Mouse (Mus musculus) small intestine, adult 10 weeks (tissue): Measurements from ENCODE around the gene Vps33a. TPM values are rescaled to one million over a fixed set of nuclear protein-coding genes. Genes with fewer than 3 reads are reported as not detected.

ENCODE experiments used
- polyA plus RNA-seq: library from polyadenylated mRNA; stranded (reverse); fragments of 350-450 nt; fragmentation: Illumina TruSeq; extraction: RNeasy Lipid Tissue Mini Kit (QIAGEN cat#74804); gene quantifications from one replicate; pipeline ENCODE4 v1.2.3, GENCODE M21; 2014; ENCODE audit warnings: low replicate concordance

The Vps33a gene
- 8.2 TPM for polyA plus RNA-seq

GRCm38 (mm10) chr5:123572357-123573186, at the start of gene Vps33a:
Vps33a (minus strand) TSS chr5:123573038.

GRCm38 (mm10) chr5:123525281-123525680, 47.6 kb downstream of the Vps33a start, which contains the start of gene Gm49027:
Gm49027 (minus strand) TSS chr5:123525488.

DNA sequence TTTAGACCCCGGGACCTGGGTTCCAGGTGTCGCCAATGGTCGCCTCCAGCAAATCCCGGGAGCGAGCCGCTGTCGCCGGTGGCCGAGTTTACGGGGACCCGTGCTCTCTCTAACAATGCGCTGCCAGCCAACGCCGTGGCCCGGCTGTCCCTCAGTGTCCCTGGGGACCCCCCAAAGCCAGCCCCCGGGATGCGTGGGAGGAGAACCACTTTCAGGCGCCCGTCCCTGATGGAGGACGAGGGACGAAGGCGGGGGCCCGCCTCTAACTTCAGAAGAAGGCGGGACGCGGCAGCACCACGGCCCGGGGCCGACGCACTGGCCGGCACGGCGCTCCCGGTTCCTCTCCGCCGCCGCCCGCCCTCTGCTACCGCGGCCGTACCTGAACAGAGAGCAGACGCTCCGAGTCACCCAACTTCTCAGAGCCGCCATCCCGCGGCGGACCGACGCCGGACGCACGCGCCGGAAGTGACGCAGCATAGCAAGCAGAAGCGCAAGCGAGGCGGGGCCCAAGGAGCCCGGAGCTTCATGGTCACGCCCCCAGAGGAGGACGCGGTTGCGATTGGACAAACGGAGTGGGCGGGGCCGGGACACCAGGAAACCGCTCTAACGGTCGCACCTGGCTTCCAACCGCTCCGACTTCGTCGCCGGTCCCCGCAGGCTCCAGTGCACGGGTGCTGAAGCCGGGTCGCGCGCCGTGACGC, 49.0 kb downstream of the Vps33a start, which contains the start of gene Diablo:
Gene Diablo (minus strand): TSS at position 485 of the 701 bp plus-strand sequence.

DNA sequence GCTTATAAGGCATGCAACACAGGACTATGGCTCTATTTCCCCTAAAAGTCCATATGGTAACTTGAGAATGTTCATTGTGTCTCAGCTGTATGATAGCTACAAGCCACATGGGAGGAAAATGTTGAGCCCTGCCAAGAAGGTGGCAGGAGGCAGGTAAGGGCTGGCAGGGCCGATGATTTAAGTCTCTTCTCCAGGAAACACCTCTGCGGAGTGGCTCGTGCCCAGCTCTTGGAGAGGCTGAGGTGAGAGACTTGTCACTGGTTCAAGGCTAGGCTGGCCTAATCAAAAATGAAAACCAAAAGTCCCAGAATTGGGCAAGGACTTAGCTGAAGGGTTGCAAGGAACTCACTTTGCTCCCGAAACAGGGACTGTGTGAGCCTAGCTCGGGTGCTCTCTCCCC, 62.7 kb downstream of the Vps33a start, which contains the start of gene B3gnt4:
Gene B3gnt4 (plus strand): TSS at position 301 of the 400 bp plus-strand sequence.

GRCm38 (mm10) chr5:123489112-123489785, 83.6 kb downstream of the Vps33a start, which contains the start of the genes Lrrc43 and Il31:
Lrrc43 (plus strand) TSS chr5:123489305.
Il31 (minus strand) TSS chr5:123489489.

Other genes with a start within 250 kb of the Vps33a start
- 2.0 TPM for gene Bcl7a, start 229.2 kb downstream of the Vps33a start, polyA plus RNA-seq
- gene Mlxip, start 178.2 kb downstream of the Vps33a start, polyA plus RNA-seq: 10.8 TPM
- not detected for gene Lrrc43, start 83.7 kb downstream of the Vps33a start, polyA plus RNA-seq
- not detected for gene Il31, start 83.5 kb downstream of the Vps33a start, polyA plus RNA-seq
- not detected for gene B3gnt4, start 62.6 kb downstream of the Vps33a start, polyA plus RNA-seq
- 60.3 TPM for gene Diablo, start 48.9 kb downstream of the Vps33a start, polyA plus RNA-seq
- not detected for gene Gm49027, start 47.5 kb downstream of the Vps33a start, polyA plus RNA-seq
- 20.2 TPM for gene Clip1, start 111.6 kb upstream of the Vps33a start, polyA plus RNA-seq
- 153 TPM for gene Zcchc8, start 148.1 kb upstream of the Vps33a start, polyA plus RNA-seq
- 285 TPM for gene Rsrc2, start 176.4 kb upstream of the Vps33a start, polyA plus RNA-seq
- 5.7 TPM for gene Kntc1, start 176.7 kb upstream of the Vps33a start, polyA plus RNA-seq